Mouse (Mus musculus): Measurements from ENCODE around the gene Lrp1. TPM values are rescaled to one million over a fixed set of nuclear protein-coding genes. Genes with fewer than 3 reads are reported as not detected.

Gene Lrp1
- polyA plus RNA-seq, 1 experiment: 387 TPM

GRCm38 (mm10) chr10:127618173-127618572 is 2.8 kb downstream of the Lrp1 start:
- Histone ChIP-seq H3K27ac (ENCODE audit: insufficient read depth, low read length) (peak overlapping the region; percentile 97), H3K4me3 (ENCODE audit: insufficient read depth, low read length) (peak overlapping the region; percentile 81), H3K4me1 (ENCODE audit: control insufficient read depth, insufficient read depth, low read length) (peaks cover 24% of the 10 kb centered on the region)
- TF ChIP-seq POLR2A (IDR thresholded peaks at IDR 0.05; ENCODE audit: low read depth, low read length) (no peak), CTCF (IDR thresholded peaks at IDR 0.05; ENCODE audit: borderline replicate concordance, insufficient read depth, low read length) (no peak)

DNA sequence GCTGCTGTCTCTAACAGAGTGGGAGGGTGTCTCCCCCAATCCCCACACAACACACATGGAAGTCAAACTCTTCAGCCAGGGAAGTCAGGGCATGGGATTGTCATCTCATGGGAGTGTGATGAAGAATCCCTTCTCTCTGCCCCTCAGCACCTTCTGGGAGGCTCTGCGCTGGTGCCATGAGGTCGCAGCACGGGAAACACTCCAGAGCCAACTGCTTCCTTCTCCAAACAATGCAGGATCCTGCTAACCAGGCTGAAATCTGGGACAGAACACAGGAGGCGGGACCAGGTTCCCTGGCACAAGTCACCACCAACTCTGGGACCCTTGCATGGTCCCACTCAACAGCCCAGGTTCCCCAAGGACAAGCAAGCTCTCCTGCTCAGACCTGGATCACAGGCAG is 3.7 kb downstream of the Lrp1 start:
- Histone ChIP-seq H3K27ac (ENCODE audit: insufficient read depth, low read length) (peak overlapping the region; percentile 97), H3K4me1 (ENCODE audit: control insufficient read depth, insufficient read depth, low read length) (peaks cover 24% of the 10 kb centered on the region), H3K4me3 (ENCODE audit: insufficient read depth, low read length) (no peak overlapping the region)
- TF ChIP-seq POLR2A (IDR thresholded peaks at IDR 0.05; ENCODE audit: low read depth, low read length): no peak; the same call in 1 of the 2 replicates
- no peak for TF ChIP-seq CTCF (IDR thresholded peaks at IDR 0.05; ENCODE audit: borderline replicate concordance, insufficient read depth, low read length)

DNA sequence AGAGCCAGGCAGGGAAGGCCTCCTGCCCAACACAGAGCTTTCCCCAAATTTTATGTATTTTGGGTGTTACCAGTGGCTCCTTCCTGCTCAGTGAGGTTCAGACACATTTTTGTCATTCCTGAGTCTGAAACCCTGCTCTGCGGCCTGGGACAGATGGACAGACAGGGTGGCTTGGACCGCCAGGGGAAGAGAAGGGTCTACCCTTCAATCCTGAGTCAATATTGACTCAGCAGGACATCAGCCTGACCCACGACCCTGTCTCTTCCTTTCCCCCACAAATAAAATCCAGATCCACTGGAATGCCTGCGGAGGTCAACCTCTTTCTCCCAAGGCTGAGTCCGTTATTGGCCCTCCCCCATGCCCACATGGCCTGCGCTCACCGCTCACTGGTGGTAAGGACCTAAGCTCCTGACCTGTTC is 4.7 kb downstream of the Lrp1 start:
- TF ChIP-seq CTCF (IDR thresholded peaks at IDR 0.05; ENCODE audit: borderline replicate concordance, insufficient read depth, low read length): no peak
- no peak for TF ChIP-seq POLR2A (IDR thresholded peaks at IDR 0.05; ENCODE audit: low read depth, low read length)
- H3K4me3 ChIP-seq (ENCODE audit: insufficient read depth, low read length): no peak overlapping the region
- H3K27ac ChIP-seq (ENCODE audit: insufficient read depth, low read length): peak overlapping the region; percentile 97
- H3K4me1 ChIP-seq (ENCODE audit: control insufficient read depth, insufficient read depth, low read length): peaks cover 24% of the 10 kb centered on the region

DNA sequence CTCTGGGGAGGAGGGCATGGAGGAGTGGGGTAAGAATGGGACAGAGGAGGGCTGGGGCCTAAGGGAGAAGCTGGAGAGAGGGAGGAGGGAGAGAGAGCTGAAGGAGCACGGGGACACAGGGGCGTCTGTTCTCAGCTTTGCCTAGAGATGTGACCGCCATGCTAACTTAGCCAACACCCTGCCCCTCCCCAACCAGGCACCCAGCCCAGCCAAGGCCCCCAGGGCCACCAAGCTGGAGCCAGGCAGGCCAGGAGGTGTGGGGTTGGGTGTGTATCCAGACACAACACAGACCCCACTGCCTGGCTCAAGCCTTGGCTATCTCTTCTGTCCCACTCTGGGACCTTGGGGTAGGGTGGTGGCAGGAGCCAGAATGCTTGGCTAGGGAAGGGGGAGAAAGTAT is 5.4 kb downstream of the Lrp1 start:
- H3K27ac ChIP-seq (ENCODE audit: insufficient read depth, low read length): peak overlapping the region; percentile 97
- H3K4me3 ChIP-seq (ENCODE audit: insufficient read depth, low read length): no peak overlapping the region
- H3K4me1 ChIP-seq (ENCODE audit: control insufficient read depth, insufficient read depth, low read length): peaks cover 24% of the 10 kb centered on the region
- no peak for TF ChIP-seq CTCF (IDR thresholded peaks at IDR 0.05; ENCODE audit: borderline replicate concordance, insufficient read depth, low read length)
- no peak for TF ChIP-seq POLR2A (IDR thresholded peaks at IDR 0.05; ENCODE audit: low read depth, low read length)

GRCm38 (mm10) chr10:127615034-127615374 is 5.9 kb downstream of the Lrp1 start:
- Histone ChIP-seq H3K4me3 (ENCODE audit: insufficient read depth, low read length) (no peak overlapping the region), H3K27ac (ENCODE audit: insufficient read depth, low read length) (peak overlapping the region; percentile 97), H3K4me1 (ENCODE audit: control insufficient read depth, insufficient read depth, low read length) (peaks cover 27% of the 10 kb centered on the region)
- TF ChIP-seq POLR2A (IDR thresholded peaks at IDR 0.05; ENCODE audit: low read depth, low read length) (no peak), CTCF (IDR thresholded peaks at IDR 0.05; ENCODE audit: borderline replicate concordance, insufficient read depth, low read length) (no peak)

DNA sequence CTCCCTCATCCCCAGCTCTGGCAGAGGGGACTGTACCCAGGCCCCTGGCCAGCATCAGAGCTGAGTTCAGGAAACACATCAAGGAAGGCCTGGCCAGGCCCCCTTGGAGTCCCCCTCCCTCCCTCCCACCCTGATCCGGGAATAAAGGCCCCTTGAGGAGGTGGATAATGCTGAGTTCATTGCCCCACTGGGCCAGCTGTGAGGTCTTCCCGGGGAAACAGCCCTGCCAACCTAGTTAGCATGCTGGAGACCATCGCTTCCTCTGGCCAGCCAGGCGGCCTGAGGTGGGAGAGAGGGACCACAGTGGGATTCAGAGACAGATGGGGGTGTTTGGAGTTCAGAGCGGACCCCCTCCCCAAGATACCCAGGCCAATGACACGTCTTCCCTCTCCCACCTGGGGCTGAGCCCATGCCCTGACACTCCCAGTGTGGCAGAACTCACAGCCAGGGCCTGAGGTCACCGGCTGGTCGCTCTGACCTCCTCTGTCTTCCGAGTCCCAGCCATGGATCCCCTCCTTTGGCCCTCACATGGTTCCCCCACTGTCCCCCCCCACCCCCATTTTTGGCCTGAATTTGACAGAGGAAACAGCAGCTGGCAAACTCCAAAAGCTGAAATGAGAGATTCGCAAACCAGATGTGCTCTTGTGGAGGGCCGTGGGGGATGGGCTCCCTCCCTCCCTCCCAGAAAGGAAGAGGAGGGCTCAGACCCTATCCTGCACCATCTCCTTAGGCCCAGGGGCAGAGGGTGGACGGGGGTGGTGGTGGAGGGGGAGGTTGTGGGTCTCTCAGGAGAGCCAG is 6.5 kb downstream of the Lrp1 start:
- Histone ChIP-seq H3K4me1 (ENCODE audit: control insufficient read depth, insufficient read depth, low read length) (peaks cover 32% of the 10 kb centered on the region), H3K4me3 (ENCODE audit: insufficient read depth, low read length) (no peak overlapping the region), H3K27ac (ENCODE audit: insufficient read depth, low read length) (peak overlapping the region; percentile 97)
- TF ChIP-seq CTCF (IDR thresholded peaks at IDR 0.05; ENCODE audit: borderline replicate concordance, insufficient read depth, low read length) (no peak), POLR2A (IDR thresholded peaks at IDR 0.05; ENCODE audit: low read depth, low read length) (0 out of 2 replicates have a peak, but pooled peaks have one; percentile 7)

GRCm38 (mm10) chr10:127612079-127612775 is 8.7 kb downstream of the Lrp1 start:
- TF ChIP-seq CTCF (IDR thresholded peaks at IDR 0.05; ENCODE audit: borderline replicate concordance, insufficient read depth, low read length) (no peak), POLR2A (IDR thresholded peaks at IDR 0.05; ENCODE audit: low read depth, low read length) (no peak)
- no peak overlapping the region for H3K27ac ChIP-seq (ENCODE audit: insufficient read depth, low read length)
- H3K4me1 ChIP-seq (ENCODE audit: control insufficient read depth, insufficient read depth, low read length): peaks cover 36% of the 10 kb centered on the region
- H3K4me3 ChIP-seq (ENCODE audit: insufficient read depth, low read length): no peak overlapping the region

- TF ChIP-seq CTCF (IDR thresholded peaks at IDR 0.05; ENCODE audit: borderline replicate concordance, insufficient read depth, low read length) (no peak), POLR2A (IDR thresholded peaks at IDR 0.05; ENCODE audit: low read depth, low read length) (no peak)
- Histone ChIP-seq H3K27ac (ENCODE audit: insufficient read depth, low read length) (peak overlapping the region; percentile 85), H3K4me1 (ENCODE audit: control insufficient read depth, insufficient read depth, low read length) (peaks cover 30% of the 10 kb centered on the region), H3K4me3 (ENCODE audit: insufficient read depth, low read length) (no peak overlapping the region)
Observed at GRCm38 (mm10) chr10:127610066-127610415, 10.9 kb downstream of the Lrp1 start.

- H3K4me1 ChIP-seq (ENCODE audit: control insufficient read depth, insufficient read depth, low read length): peaks cover 32% of the 10 kb centered on the region
- TF ChIP-seq POLR2A (IDR thresholded peaks at IDR 0.05; ENCODE audit: low read depth, low read length) (0 out of 2 replicates have a peak, but pooled peaks have one; percentile 10), CTCF (IDR thresholded peaks at IDR 0.05; ENCODE audit: borderline replicate concordance, insufficient read depth, low read length) (no peak)
- no peak overlapping the region for H3K4me3 ChIP-seq (ENCODE audit: insufficient read depth, low read length)
- H3K27ac ChIP-seq (ENCODE audit: insufficient read depth, low read length): peak overlapping the region; percentile 85
Observed at GRCm38 (mm10) chr10:127609415-127610065, 11.4 kb downstream of the Lrp1 start.

Measured in embryonic fibroblast, embryonic 13.5 days (primary cell).